Mouse (Mus musculus): ENCODE measurements around the gene Kcnb1. TPM values are rescaled to one million over a fixed set of nuclear protein-coding genes. Genes with fewer than 3 reads are reported as not detected.
"Not testable (repeated sequence)": the region's sequence is repeated elsewhere in the genome, so short reads cannot be mapped to it uniquely, and the experiment has no call there.

Gene Kcnb1
- polyA plus RNA-seq, 1 experiment, result 2.5 TPM

- 48% methylated on average over 3 of the region's 3 CpGs for WGBS
- no peak for DNase-seq (ENCODE audit: low read depth, low spot score)
These were observed 19.0 kb upstream of the Kcnb1 start for GRCm38 (mm10) chr2:167208984-167209383.

- 82% methylated on average over 18 of the region's 18 CpGs for WGBS
- DNase-seq (ENCODE audit: low read depth, low spot score), result no peak
These were observed 16.1 kb upstream of the Kcnb1 start for GRCm38 (mm10) chr2:167205918-167206629.

GRCm38 (mm10) chr2:167204686-167205085 lies 14.7 kb upstream of the Kcnb1 start:
- WGBS, result 56% methylated on average over 5 of the region's 5 CpGs
- not testable (repeated sequence) for DNase-seq (ENCODE audit: low read depth, low spot score)

- 62% methylated on average over 7 of the region's 7 CpGs for WGBS
- DNase-seq (ENCODE audit: low read depth, low spot score), result no peak
These were observed 13.7 kb upstream of the Kcnb1 start for GRCm38 (mm10) chr2:167203505-167204166.

GRCm38 (mm10) chr2:167201463-167202291 lies 11.7 kb upstream of the Kcnb1 start:
- 45% methylated on average over 16 of the region's 16 CpGs for WGBS
- DNase-seq (ENCODE audit: low read depth, low spot score), result no peak

GRCm38 (mm10) chr2:167198660-167199427 lies 8.9 kb upstream of the Kcnb1 start:
- DNase-seq (ENCODE audit: low read depth, low spot score), result no peak
- WGBS, result 68% methylated on average over 13 of the region's 13 CpGs

- no peak for DNase-seq (ENCODE audit: low read depth, low spot score)
- 70% methylated on average over 3 of the region's 3 CpGs for WGBS
These were observed 3.4 kb upstream of the Kcnb1 start for GRCm38 (mm10) chr2:167193361-167193760.

- WGBS, result 3% methylated on average over 83 of the region's 91 CpGs
- DNase-seq (ENCODE audit: low read depth, low spot score), result no peak
These were observed 472 bp downstream of the Kcnb1 start for GRCm38 (mm10) chr2:167189291-167190075.

- WGBS, result 14% methylated on average over 77 of the region's 83 CpGs
- DNase-seq (ENCODE audit: low read depth, low spot score), result no peak
These were observed 1.4 kb downstream of the Kcnb1 start for GRCm38 (mm10) chr2:167188315-167189207.

GRCm38 (mm10) chr2:167187119-167187518 lies 2.8 kb downstream of the Kcnb1 start:
- WGBS, result 75% methylated on average over 5 of the region's 5 CpGs
- DNase-seq (ENCODE audit: low read depth, low spot score), result no peak

GRCm38 (mm10) chr2:167186544-167186943 lies 3.4 kb downstream of the Kcnb1 start:
- WGBS, result 52% methylated on average over 10 of the region's 10 CpGs
- no peak for DNase-seq (ENCODE audit: low read depth, low spot score)

GRCm38 (mm10) chr2:167186003-167186402 lies 4.0 kb downstream of the Kcnb1 start:
- WGBS, result 66% methylated on average over 13 of the region's 13 CpGs
- DNase-seq (ENCODE audit: low read depth, low spot score), result no peak

GRCm38 (mm10) chr2:167185432-167185831 lies 4.5 kb downstream of the Kcnb1 start:
- DNase-seq (ENCODE audit: low read depth, low spot score), result no peak
- WGBS, result 74% methylated on average over 2 of the region's 2 CpGs

- WGBS, result 77% methylated on average over 14 of the region's 14 CpGs
- DNase-seq (ENCODE audit: low read depth, low spot score), result no peak
These were observed 8.1 kb downstream of the Kcnb1 start for GRCm38 (mm10) chr2:167181662-167182389.

GRCm38 (mm10) chr2:167181096-167181495 lies 8.9 kb downstream of the Kcnb1 start:
- no peak for DNase-seq (ENCODE audit: low read depth, low spot score)
- 80% methylated on average over 8 of the region's 8 CpGs for WGBS

- no peak for DNase-seq (ENCODE audit: low read depth, low spot score)
- WGBS, result 84% methylated on average over 10 of the region's 10 CpGs
These were observed 10.7 kb downstream of the Kcnb1 start for GRCm38 (mm10) chr2:167179301-167179700.

GRCm38 (mm10) chr2:167177231-167177641 lies 12.7 kb downstream of the Kcnb1 start:
- 31% methylated on average over 10 of the region's 10 CpGs for WGBS
- no peak for DNase-seq (ENCODE audit: low read depth, low spot score)

All from large intestine, adult 2 months (tissue).